Comparison of ENCODE assay signal across 8 mouse cellular contexts in genomic region chr4:59928347-59928746, GRCm38 (mm10). TPM values are rescaled to one million over a fixed set of nuclear protein-coding genes. Genes with fewer than 3 reads are reported as not detected.
DNase-seq lines count a peak whose midpoint lies in the region; ATAC-seq and TF ChIP-seq lines count a peak whose summit lies in the region.
"Had no signal": no experiment of that assay in that cellular context is flagged by ENCODE, and none has a peak within 500 bp of the region (broad histone marks: within the 10 kb centered on the region; RNA-seq: fewer than 3 reads in every experiment).

No protein-coding gene starts in this region.

- intact Hi-C loops in left cerebral cortex, adult 2 months (cut with DNase I) = loop anchor here (2.0 kb wide), 1 partner anchor 142 kb away; no protein-coding TSS in a partner anchor

- H3K9ac ChIP-seq in midbrain, postnatal 0 days (replicated peaks; ENCODE audit: low read length, poor library complexity, severe bottlenecking) = no peak overlapping the region
- H3K9ac ChIP-seq: neural tube, embryonic 13.5 days had no signal

- TF ChIP-seq POLR2A in cerebellum, adult 2 months (IDR thresholded peaks at IDR 0.05; ENCODE audit: borderline replicate concordance, insufficient read depth, low read length) = no peak

- no peaks in the 10 kb centered on the region for H3K9me3 ChIP-seq in midbrain, postnatal 0 days (ENCODE audit: low read length)
- H3K9me3 ChIP-seq: neural tube, embryonic 13.5 days had no signal

- H3K4me3 ChIP-seq in cerebellum, adult 2 months (replicated peaks; ENCODE audit: insufficient read depth, low read depth, low read length) = no peak overlapping the region
- H3K4me3 ChIP-seq in left cerebral cortex, adult 2 months = no peak overlapping the region
- H3K4me3 ChIP-seq in midbrain, postnatal 0 days (ENCODE audit: low read depth, low read length) = no peak overlapping the region
- H3K4me3 ChIP-seq: neural tube, embryonic 13.5 days had no signal

- no peak overlapping the region for H3K4me2 ChIP-seq in midbrain, postnatal 0 days (ENCODE audit: low read depth, low read length, poor library complexity, severe bottlenecking)
- H3K4me2 ChIP-seq: neural tube, embryonic 13.5 days had no signal

- H3K36me3 ChIP-seq in midbrain, postnatal 0 days (ENCODE audit: insufficient read depth, low read length) = no peaks in the 10 kb centered on the region
- H3K36me3 ChIP-seq: neural tube, embryonic 13.5 days had no signal

- TF ChIP-seq CTCF in cerebellum, adult 2 months (IDR thresholded peaks at IDR 0.05; ENCODE audit: borderline replicate concordance, insufficient read depth, low read depth, low read length) = peak; percentile 73
- TF ChIP-seq CTCF in left cerebral cortex, adult 2 months (IDR thresholded peaks at IDR 0.05) = peak; percentile 75
- peak; percentile 69 for TF ChIP-seq CTCF in midbrain, postnatal 0 days (IDR thresholded peaks at IDR 0.05)

- peak; percentile 61 for DNase-seq in T-cell, adult 2 months (ENCODE audit: low spot score)
- peak; percentile 67 to 70 for DNase-seq in cerebellum, adult 2 months
- DNase-seq in frontal cortex, postnatal 36 days (ENCODE audit: low spot score in 2 of 2) = peak; percentile 54 to 80
- peak; percentile 60 to 63 for DNase-seq in left cerebral cortex, adult 2 months (ENCODE audit: extremely low spot score in 1 of 2, low spot score in 2 of 2)
- peak; percentile 77 for DNase-seq in midbrain, postnatal 0 days (ENCODE audit: low spot score)
- DNase-seq in spleen, postnatal 4 days (ENCODE audit: low spot score in 2 of 2) = peak; percentile 66 to 80

- H3K27ac ChIP-seq in cerebellum, adult 2 months (ENCODE audit: insufficient read depth, low read length) = no peak overlapping the region
- no peak overlapping the region for H3K27ac ChIP-seq in left cerebral cortex, adult 2 months
- H3K27ac ChIP-seq in midbrain, postnatal 0 days (ENCODE audit: low read depth, low read length) = no peak overlapping the region
- H3K27ac ChIP-seq: neural tube, embryonic 13.5 days had no signal

- 19% methylated on average over 6 of the region's 6 CpGs for WGBS in cerebellum, adult 2 months
- 23% methylated on average over 6 of the region's 6 CpGs for WGBS in midbrain, postnatal 0 days

- no peaks in the 10 kb centered on the region for H3K27me3 ChIP-seq in cerebellum, adult 2 months (ENCODE audit: control insufficient read depth, insufficient read depth, low read length)
- no peaks in the 10 kb centered on the region for H3K27me3 ChIP-seq in midbrain, postnatal 0 days (ENCODE audit: insufficient read depth, low read length)
- H3K27me3 ChIP-seq: neural tube, embryonic 13.5 days had no signal

- ATAC-seq in inflammation-experienced regulatory T-cells, adult 6 months = peak; percentile 77
- ATAC-seq in midbrain, postnatal 0 days (ENCODE audit: low FRiP score) = no peak

- no peaks in the 10 kb centered on the region for H3K4me1 ChIP-seq in cerebellum, adult 2 months (ENCODE audit: control insufficient read depth, insufficient read depth, low read length)
- no peaks in the 10 kb centered on the region for H3K4me1 ChIP-seq in midbrain, postnatal 0 days (ENCODE audit: insufficient read depth, low read length)
- H3K4me1 ChIP-seq: neural tube, embryonic 13.5 days had no signal

RNA-seq across cellular contexts. Expression of gene Slc46a2, which starts 13.5 kb away (rescaled TPM):
- polyA plus RNA-seq in cerebellum, adult 2 months (2012; rRNA removed) = not detected in 2 replicates
- under 1 TPM; 0.19 to 0.33 (median 0.20) TPM for polyA plus RNA-seq in inflammation-experienced regulatory T-cells, adult 6 months (2017; shearing (Covaris generic))
- not detected for total RNA-seq in left cerebral cortex, adult 2 months (2021)
- total RNA-seq in midbrain, postnatal 0 days (2014; rRNA removed) = 0.16 TPM in 1 of 2 replicates, not detected in the other
- 0.05 and 0.11 TPM in 2 replicates for polyA plus RNA-seq in midbrain, postnatal 0 days (2015; fragmentation: Nextera tagmentation; extraction: Ambion mirVana)
- polyA plus RNA-seq: neural tube, embryonic 13.5 days had no signal

RNA-seq across cellular contexts. Expression of gene Mup4, which starts 32.2 kb away (rescaled TPM):
- polyA plus RNA-seq in cerebellum, adult 2 months (2012; rRNA removed) = not detected in 2 replicates
- polyA plus RNA-seq in inflammation-experienced regulatory T-cells, adult 6 months (2017; shearing (Covaris generic)) = not detected
- total RNA-seq in left cerebral cortex, adult 2 months (2021) = not detected
- total RNA-seq in midbrain, postnatal 0 days (2014; rRNA removed) = not detected in 2 replicates
- not detected in 2 replicates for polyA plus RNA-seq in midbrain, postnatal 0 days (2015; fragmentation: Nextera tagmentation; extraction: Ambion mirVana)
- polyA plus RNA-seq: neural tube, embryonic 13.5 days had no signal

RNA-seq across cellular contexts. Expression of gene Mup6, which starts 35.7 kb away (rescaled TPM):
- not detected in 2 replicates for polyA plus RNA-seq in cerebellum, adult 2 months (2012; rRNA removed)
- polyA plus RNA-seq in inflammation-experienced regulatory T-cells, adult 6 months (2017; shearing (Covaris generic)) = not detected
- total RNA-seq in left cerebral cortex, adult 2 months (2021) = not detected
- total RNA-seq in midbrain, postnatal 0 days (2014; rRNA removed) = not detected in 2 replicates
- polyA plus RNA-seq in midbrain, postnatal 0 days (2015; fragmentation: Nextera tagmentation; extraction: Ambion mirVana) = 0.35 TPM in 1 of 2 replicates, not detected in the other
- polyA plus RNA-seq: neural tube, embryonic 13.5 days had no signal
